Mouse (Mus musculus) heart, adult 11 months (tissue): ENCODE data around the gene Ppan.
A peak's percentile ranks its signal among the peaks of the same experiment; 100 is the strongest.

Source experiments
- DNase-seq: peaks from one replicate; pipeline ENCODE4 v3.0.0; 2022

Gene Ppan

DNA sequence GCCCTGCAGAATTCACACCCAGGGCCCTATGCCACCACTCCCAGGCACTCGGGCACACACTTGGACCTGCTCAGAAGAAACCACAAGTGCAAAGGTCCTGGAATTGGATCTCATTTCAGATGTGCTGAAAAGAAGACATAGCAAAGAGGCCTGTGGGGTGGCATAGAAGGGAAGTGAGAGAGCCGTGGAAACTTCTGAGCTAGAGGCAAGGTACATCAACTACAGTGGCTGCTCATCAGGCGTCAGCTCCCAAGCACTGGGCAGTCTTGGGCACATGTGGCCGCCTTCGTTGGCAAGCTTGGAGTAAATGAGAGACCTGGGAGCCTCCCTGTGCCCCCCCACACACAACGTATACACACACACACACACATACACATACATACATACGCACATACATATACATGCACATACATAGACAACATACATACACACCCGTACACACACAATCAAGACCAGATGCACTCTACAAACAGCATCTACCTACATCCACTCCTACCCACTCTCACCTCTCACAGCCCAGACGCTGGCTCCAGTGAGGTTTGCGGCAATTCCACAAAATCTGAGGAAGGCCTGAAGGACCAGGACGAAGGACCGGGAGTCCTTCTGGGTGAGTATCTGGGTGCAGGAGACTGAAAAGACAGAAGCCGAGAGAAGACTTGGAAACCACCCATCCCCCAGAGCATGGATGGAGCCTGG lies 8.7 kb upstream of the Ppan start, which contains the start of gene Angptl6:
TSS of gene Angptl6 (minus strand) at position 631 of the 696 bp plus-strand sequence.
- peak; percentile 96 for DNase-seq

DNA sequence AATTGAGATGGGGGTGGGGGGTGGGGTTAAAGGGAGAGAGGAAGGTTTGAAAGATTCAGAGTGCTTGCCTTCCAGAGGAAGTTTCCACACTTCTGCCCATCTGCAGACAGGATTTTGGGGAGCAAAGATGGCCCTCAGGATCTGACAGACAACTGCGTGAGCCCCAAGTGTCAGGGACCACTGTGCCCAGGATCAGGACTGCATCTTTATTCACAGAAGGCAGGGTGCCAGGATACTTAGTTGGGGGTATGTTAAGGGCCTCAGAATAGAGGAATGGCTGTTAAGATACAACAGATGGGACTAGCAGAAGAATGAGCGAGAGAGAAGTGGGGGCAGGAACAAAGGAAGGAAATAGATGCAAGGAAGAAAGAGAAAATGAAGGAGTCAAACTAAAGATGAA lies 1.4 kb upstream of the Ppan start:
- DNase-seq: peak; percentile 89

DNA sequence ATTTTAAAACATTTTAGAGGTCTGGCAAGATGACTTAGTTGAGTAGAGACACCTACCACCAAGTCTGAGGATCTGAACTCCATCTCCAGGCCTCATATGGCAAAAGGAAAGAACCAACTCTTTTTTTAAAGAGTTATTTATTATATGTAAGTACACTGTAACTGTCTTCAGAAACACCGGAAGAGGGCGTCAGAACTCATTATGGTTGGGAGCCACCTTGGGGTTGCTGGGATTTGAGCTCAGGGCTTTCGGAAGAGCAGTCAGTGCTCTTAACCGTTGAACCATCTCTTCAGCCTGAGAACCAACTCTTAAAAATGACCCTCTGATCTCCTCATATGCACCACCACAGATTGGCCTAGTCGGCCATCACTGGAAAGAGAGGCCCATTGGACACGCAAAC lies 784 bp upstream of the Ppan start:
- no peak for DNase-seq

DNA sequence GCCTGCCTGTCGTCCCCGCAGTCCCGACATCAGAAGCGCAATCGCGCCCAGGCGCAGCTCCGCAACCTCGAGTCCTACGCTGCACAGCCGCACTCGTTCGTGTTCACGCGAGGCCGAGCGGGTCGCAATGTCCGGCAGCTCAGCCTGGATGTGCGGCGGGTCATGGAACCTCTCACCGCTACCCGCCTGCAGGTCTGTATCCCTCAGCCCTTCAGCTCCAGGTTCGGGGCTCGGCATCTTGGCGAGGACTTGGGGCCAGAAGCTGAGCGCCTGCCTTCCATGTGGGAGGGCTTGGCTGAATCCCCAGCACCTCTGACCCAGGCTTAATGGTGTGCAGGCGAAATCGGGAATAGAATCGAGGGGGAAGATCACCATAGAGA lies 401 bp downstream of the Ppan start:
- no peak for DNase-seq

DNA sequence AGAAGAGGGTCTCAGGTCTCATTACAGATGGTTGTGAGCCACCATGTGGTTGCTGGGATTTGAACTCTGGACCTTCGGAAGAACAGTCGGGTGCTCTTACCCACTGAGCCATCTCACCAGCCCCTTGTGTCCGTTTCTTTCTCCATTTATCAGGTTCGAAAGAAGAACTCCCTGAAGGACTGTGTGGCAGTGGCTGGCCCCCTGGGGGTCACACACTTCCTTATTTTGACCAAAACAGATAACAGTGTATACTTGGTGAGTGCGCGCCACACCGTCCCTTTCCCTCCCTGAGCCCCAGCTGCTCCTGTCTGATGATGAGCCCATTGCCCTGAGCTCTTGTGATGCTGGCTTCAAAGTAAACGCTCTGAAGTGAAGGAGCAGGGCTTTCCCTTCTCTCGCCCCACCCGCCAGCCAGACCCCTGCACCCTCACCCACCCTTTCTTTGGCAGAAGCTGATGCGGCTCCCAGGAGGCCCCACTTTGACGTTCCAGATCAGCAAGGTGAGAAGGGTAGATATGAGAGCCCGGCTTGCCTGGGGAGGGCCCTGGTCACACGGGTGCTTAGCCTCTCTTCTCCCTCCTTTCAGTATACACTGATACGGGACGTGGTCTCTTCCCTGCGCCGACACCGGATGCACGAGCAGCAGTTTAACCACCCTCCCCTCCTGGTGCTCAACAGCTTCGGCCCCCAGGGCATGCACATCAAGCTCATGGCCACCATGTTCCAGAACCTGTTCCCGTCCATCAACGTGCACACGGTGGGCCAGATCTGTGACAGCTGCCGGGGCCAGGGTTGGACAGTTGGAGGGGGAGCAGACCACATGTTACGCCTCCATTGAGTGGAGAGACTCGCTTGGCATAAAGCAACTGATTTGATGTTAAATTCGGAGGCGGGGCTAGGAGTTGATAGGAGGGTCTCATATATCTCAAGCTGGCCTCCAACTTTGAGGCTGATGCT lies 1.5 kb downstream of the Ppan start:
- DNase-seq: peak; percentile 94

DNA sequence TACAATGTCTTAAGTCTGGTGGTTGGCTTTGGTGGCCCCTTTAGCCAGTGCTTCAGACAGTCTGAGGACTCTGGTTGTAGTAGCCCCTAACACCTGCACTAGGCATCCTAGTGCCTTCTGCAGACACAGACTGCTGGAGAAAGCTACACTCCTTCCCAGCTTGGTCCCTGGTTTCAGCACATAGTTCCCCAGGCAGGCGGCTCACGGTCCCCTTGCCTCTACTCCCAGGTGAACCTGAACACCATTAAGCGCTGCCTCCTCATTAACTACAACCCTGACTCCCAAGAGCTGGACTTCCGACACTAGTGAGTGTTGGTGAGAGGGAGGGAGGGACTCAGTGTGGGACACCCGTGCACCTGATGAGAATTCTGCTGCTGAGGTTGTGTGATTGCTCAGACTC lies 2.4 kb downstream of the Ppan start:
- no peak for DNase-seq

DNA sequence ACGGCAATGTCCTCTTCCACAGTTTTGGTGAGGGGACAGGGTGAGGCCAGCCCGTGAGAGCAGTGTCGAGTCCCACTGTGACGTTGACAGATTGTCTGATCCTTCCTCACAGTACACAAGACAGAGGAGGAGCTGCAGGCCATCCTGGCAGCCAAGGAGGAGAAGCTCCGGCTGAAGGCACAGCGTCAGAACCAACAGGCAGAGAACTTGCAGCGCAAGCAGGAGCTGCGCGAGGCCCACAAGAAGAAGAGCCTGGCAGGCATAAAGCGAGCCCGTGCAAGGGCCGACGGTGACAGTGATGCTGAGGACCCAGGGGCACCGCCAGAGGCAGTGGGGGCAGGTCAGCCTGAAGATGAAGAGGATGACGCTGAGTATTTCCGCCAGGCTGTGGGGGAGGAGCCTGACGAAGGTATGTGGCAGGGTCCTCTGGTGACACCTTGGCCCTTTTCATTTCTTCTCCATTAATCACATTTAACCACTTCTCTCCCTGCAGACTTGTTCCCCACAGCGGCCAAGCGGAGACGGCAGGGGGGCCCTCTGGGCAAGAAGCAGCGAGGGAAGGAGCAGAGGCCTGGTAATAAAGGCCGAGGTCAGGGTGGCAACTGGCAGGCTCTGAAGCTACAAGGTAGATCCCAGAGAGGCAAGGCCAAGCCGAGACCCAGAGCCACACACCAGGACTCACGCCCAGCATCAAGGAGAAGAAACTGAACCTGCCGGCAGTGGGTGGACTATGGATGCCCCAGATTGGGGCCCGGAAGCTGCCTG lies 3.5 kb downstream of the Ppan start:
- DNase-seq: peak; percentile 91

DNA sequence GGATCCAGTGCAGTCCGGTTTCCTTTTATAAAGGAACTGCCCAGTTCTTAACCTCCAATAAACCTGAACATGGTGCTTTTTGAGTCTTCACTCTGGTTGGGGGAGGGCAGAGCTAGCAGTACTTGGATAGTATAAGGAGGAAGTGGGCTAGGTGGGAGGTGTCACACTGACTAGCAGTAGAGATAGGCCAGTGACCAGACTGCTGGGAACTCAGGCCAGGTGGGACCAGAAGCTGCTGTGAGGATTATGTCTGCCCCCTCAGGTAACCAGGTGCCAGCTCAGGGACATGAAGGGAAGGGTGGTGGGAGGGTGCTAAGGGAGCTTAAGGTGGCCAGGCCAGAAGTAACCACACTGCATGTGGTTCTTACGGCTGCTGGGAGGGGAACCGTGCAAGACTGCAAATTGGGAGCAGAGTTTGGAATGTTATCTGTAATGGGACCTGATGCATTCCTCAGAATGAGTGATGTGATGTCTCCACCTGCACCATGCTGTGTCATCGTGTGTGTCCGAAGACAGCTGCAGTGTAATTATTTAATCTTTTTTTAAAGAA lies 4.2 kb downstream of the Ppan start:
- peak; percentile 88 for DNase-seq

DNA sequence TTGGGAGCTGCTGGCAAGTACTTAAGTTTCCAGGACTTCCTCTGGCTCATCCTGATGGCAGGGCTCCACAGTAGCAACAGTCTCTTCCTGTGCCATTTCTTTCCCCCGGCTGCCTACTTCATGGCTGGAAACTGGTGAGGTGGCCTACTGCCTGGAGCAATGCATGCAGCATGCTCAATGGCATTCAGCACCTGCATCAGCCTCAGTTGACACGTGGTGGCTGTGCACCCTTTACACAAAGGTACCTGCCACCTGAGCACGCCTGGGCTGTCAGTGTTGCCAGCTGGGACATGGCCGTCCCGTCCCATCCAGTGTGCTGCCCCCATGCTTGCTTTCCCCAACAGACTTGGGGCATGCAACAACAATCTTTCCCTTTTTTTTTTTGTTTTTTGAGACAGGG lies 5.1 kb downstream of the Ppan start:
- DNase-seq: peak; percentile 89

DNA sequence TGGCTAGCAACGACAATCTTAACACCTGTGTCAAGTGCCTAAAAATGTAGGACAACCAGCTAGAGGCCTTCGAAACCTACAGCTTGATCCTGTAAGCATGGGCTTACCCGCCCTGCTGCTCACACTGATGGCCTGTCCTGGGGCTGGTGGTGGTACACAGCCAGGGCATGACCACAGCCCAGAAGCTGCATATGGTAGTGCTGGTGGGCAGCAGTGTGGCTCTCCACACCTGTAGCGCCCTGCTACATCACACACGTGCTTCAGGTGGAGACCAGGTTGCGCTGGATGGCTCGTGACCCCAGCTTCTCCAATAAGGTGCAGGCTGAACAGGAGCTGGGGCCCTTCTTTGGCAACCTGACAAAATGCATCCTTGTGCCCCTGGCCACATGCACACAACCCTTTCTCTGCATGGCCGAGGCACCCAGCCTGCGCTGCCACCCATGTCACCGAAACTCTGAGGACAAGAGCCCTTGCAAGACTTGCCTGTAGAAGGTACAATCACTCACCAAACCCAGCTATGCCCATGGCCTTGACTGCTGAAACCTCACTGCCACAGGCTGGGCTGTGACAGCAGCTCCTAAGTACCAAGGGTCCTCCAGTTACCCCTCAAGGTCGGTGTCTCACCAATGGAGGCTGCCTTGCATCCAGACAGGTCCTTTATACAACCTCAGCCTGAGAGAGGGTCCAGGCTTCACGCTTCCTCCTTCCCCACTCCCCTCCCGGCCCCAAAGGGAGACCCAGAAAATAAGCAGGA lies 5.8 kb downstream of the Ppan start:
- peak; percentile 90 for DNase-seq

DNA sequence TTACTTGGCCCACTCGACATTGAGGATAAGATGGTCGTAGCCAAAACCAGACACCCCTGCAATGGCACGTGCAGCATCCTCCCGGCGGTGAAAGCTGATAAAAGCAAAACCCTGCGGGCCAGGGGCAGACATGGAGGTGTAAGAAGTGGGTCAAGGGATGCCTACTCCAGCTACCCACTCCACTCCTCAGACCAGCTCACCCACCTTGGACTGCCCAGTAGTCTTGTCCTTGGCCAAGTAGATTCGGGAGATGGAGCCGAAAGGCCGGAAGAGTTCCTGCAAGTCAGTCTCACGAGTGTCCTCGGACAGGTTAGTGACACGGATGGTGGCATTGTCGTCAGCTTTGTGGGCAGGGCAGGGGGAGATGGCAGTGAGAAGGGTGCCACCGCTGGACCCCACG lies 6.7 kb downstream of the Ppan start:
- DNase-seq: peak; percentile 89

DNA sequence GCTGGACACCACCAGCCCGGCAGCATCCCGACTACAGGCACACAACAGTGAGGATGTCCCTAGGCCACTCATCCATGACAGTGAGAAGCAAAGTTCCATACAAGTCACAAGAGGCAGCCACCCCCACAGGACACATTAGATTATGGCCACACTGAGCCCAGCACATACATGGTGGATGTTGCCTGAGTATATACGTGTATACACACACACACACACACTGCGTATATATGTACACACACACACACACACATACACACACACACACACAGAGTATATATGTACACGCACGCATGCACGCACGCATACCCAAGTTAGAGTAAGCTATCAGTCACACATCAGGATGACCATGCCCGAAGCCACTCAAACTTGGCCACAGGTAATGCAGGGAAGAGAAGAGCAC lies 7.4 kb downstream of the Ppan start:
- no peak for DNase-seq

DNA sequence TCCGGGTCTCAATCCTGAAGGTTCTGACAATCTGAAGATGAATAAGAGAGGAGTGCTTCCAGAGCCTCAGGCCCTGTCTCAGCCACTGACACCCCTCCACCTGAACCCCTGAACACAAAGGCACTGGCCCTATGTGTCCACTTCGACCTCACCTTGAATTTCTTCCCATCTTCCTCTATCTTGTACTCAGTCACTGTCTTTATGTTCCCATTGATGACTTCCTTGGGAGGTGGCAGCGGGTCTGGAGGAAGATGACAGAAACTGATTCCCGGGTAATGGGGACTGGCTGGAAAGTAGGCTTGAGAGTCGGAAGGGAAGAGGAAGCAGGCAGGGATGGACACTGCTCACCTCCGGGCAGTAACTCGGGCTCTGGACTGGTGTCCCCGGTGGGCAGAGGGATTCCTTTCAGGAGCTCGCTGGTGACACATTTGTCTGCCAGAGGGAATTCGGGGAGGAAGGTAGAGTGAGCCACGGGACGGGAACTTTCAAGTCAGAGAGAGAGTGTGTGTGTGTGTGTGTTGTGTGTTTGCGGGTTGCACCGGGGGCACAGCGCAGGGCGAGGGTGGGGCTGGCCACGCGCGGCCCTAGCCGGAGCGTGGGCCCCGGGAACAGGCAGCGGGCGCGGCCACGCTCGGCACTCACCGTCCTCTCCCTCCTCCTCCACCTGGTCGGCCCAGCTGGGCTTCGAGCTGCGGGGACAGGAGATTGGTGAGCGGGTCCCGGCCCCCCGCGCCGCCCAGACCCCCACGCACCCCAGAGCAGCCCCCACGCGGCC lies 9.9 kb downstream of the Ppan start:
- peak; percentile 90 for DNase-seq

DNA sequence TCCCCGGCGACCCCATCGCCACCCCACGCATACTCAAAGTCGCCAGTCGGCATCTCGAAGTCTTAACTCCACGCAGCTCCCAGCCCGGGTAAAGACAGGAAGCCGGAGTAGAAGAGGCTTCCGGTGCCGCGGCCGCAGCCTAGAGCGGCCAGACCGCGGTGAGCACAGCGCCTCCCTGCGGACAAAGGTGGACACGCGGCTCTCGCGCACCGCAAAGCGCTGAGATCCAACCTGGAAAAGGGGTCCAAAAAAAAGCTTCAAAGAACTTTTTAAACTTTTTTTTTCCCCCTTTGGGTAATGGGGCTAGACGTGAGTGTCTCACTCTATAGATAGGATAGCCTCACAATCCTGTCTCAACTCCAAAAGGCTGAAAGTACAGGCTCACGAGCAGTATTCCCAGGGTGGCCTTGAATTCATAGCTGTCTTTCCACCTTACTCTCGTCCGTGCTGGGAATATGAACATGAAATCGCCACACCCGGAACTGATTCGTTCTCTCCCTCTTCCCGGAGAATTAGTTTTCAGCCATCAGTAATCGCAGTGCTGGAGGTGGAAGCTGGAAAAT lies 10.6 kb downstream of the Ppan start, which contains the start of gene Eif3g:
TSS of gene Eif3g (minus strand) at position 113 of the 563 bp plus-strand sequence.
- DNase-seq: peak; percentile 98

DNA sequence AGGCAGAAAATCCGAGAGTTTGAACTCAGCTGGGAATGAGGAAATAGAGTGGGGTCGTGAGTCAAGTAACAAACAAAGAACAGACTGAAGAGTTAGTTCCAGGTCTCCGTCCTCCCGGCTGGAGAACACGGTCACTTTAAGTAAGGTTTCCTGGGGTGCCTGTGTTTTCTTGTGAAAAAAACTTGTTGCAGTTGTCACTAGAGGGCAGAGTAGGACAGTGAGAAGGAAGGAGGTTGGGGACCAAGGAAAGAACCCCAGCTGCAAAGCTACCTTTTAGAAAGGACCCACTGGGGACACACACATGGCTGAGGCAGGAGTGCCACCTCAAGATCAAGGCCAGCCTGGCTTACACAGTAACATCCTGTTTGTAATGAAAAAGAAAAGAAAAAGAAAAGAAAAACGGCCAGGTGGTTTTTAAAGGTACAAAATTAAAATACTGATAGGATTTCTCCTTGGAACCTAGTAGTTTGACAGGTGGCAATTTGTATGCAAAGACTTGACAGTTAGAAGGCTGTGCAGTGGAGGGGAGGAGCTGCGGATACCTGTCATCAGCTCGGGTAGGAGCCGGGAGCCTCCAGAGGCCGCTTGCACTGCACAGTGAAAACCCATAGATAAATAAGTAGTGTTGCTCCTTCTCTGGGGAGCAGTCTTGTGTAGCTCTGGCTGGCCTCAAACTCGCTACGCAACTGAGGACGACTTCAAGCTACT lies 13.6 kb downstream of the Ppan start:
- DNase-seq: peak; percentile 94

DNA sequence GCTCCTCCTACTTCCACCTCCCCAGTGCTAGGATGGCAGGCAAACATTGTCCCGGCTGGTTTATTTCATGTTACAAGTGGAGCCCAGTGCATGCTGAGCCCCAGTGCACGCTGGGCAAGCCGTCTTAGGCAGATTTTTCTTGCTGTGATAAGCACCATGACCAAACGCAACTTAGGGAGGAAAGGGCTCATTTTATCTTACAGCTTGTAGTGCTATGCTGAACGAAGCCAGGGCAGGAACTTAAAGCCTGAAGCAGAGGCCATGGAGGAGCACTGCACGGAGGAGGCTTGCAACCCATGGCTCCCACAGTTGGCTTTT lies 14.2 kb downstream of the Ppan start:
- no peak for DNase-seq

DNA sequence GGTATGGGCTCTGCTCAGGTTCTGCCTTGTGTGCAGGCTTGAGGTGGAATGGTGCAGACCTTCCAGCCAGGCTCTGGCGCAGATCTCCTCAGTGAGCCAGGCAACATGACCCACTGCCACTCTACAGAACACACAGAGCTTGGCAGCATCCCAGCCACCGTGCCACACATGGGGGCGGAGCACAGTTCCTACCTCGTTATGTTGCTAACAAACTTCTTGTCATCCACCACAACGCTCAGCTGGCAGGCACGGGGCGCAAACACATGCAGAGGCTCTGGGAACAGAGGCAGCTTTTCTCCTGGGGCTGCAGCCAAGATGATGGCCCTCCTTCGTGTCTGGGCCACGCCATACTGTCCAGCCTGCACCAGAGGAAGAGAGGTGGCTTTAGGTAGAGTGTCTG lies 22.0 kb downstream of the Ppan start:
- peak; percentile 94 for DNase-seq

DNA sequence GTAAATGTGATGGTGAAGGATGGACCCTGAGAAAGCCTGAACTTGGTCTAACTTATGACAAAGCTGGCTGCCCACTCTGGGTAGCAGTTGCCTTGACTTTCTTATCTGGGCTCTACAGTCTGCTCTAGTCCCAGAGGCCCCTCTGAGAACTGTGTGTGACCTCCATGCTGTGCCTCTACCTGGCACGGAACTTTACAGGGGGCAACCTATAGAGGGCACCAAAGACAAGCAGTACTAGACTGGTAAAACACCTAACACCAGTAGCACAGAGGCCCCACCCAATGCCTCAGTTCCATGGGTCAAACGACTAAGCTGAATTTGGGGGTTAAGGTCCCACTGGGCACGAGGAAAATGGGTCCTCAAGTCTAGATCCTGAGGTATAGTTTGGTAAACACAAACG lies 28.2 kb downstream of the Ppan start:
- DNase-seq: peak; percentile 88

DNA sequence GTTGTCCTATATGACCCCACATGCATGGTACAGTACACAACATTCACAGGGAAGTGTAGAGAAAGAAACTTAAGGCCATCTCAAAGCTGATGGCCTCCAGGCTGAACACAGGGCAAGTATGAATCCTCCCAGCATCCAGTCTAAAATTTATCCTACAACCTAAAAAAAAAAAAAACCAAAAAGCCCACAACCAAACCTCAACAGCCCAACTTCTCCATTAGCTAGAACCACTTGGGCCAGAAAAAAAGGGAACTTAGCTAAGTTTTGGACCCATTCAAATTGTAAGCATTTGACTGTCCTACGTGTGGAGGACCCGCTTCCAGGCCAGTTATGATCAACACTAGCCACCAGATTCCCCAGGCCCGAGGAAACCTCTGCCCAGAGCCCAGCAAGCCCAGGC lies 35.3 kb downstream of the Ppan start:
- no peak for DNase-seq
